Comparison of ENCODE assay signal across 13 mouse cellular contexts in genomic region chr9:20657546-20657945, GRCm38 (mm10). TPM values are rescaled to one million over a fixed set of nuclear protein-coding genes. Genes with fewer than 3 reads are reported as not detected.
DNase-seq lines count a peak whose midpoint lies in the region; ATAC-seq and TF ChIP-seq lines count a peak whose summit lies in the region.
"Had no signal": no experiment of that assay in that cellular context is flagged by ENCODE, and none has a peak within 500 bp of the region (broad histone marks: within the 10 kb centered on the region; RNA-seq: fewer than 3 reads in every experiment).

No protein-coding gene starts in this region.

- no peak overlapping the region for H3K9ac ChIP-seq in heart, embryonic 11.5 days (ENCODE audit: low read depth, low read length)
- H3K9ac ChIP-seq in heart, embryonic 13.5 days, result peak overlapping the region; percentile 15; the same call in 1 of the 2 replicates
- H3K9ac ChIP-seq: embryonic facial prominence, embryonic 13.5 days; forebrain, embryonic 15.5 days had no signal

- no peaks in the 10 kb centered on the region for H3K27me3 ChIP-seq in heart, embryonic 11.5 days (ENCODE audit: control insufficient read depth, insufficient read depth, low read length)
- H3K27me3 ChIP-seq in E14TG2a.4 (ENCODE audit: insufficient read depth, low read length), result no peaks in the 10 kb centered on the region
- H3K27me3 ChIP-seq in heart, embryonic 13.5 days (replicated peaks), result no peaks in the 10 kb centered on the region
- H3K27me3 ChIP-seq: embryonic facial prominence, embryonic 13.5 days; forebrain, embryonic 15.5 days had no signal

- H3K4me3 ChIP-seq in heart, embryonic 11.5 days (ENCODE audit: low read depth, low read length), result no peak overlapping the region
- peak overlapping the region; percentile 21 for H3K4me3 ChIP-seq in E14TG2a.4 (replicated peaks; ENCODE audit: low read length)
- H3K4me3 ChIP-seq in heart, embryonic 13.5 days, result no peak overlapping the region
- H3K4me3 ChIP-seq: embryonic facial prominence, embryonic 13.5 days; forebrain, embryonic 15.5 days; midbrain, embryonic 10.5 days had no signal

- DNase-seq in heart, adult 11 months, result peak; percentile 96
- DNase-seq in adrenal gland, postnatal 25 days, result peak; percentile 58
- no peak for DNase-seq in frontal cortex, postnatal 14 days (ENCODE audit: low spot score in 2 of 2)
- DNase-seq in retina, postnatal 1 day, result no peak
- DNase-seq in right cerebral cortex, postnatal 25 days, result no peak
- DNase-seq: liver had no signal

- peaks cover 22% of the 10 kb centered on the region for H3K36me3 ChIP-seq in heart, embryonic 11.5 days (ENCODE audit: control insufficient read depth, insufficient read depth, low read length)
- peaks cover 96% of the 10 kb centered on the region for H3K36me3 ChIP-seq in E14TG2a.4 (ENCODE audit: insufficient read depth, low read length)
- H3K36me3 ChIP-seq in heart, embryonic 13.5 days, result peaks cover 90% of the 10 kb centered on the region

- no peak overlapping the region for H3K27ac ChIP-seq in heart, embryonic 11.5 days (ENCODE audit: low read depth, low read length)
- H3K27ac ChIP-seq in heart, embryonic 13.5 days (replicated peaks), result peak overlapping the region; percentile 66
- H3K27ac ChIP-seq: embryonic facial prominence, embryonic 13.5 days; forebrain, embryonic 15.5 days; midbrain, embryonic 10.5 days had no signal

- H3K4me1 ChIP-seq in heart, embryonic 11.5 days (ENCODE audit: control insufficient read depth, insufficient read depth, low read length), result 0 out of 2 replicates have a peak, but pooled peaks cover 12% of the 10 kb centered on the region
- H3K4me1 ChIP-seq in E14TG2a.4 (replicated peaks; ENCODE audit: low read depth, low read length), result peaks cover 99% of the 10 kb centered on the region
- peaks cover 44% of the 10 kb centered on the region for H3K4me1 ChIP-seq in heart, embryonic 13.5 days

- H3K9me3 ChIP-seq in heart, embryonic 11.5 days (replicated peaks; ENCODE audit: control insufficient read depth, low read length), result no peaks in the 10 kb centered on the region
- H3K9me3 ChIP-seq in E14TG2a.4 (ENCODE audit: low read length), result no peaks in the 10 kb centered on the region
- H3K9me3 ChIP-seq in heart, embryonic 13.5 days, result no peaks in the 10 kb centered on the region
- H3K9me3 ChIP-seq: embryonic facial prominence, embryonic 13.5 days; forebrain, embryonic 15.5 days; midbrain, embryonic 10.5 days had no signal

- TF ChIP-seq CTCF in E14TG2a.4 (conservative IDR thresholded peaks at IDR 0.05; ENCODE audit: low read length), result no peak

- no peak for ATAC-seq in heart, embryonic 11.5 days (replicated peaks; ENCODE audit: insufficient number of reproducible peaks, low FRiP score, low TSS enrichment)
- no peak for ATAC-seq in heart, embryonic 13.5 days (ENCODE audit: extremely low read depth, insufficient number of reproducible peaks, low FRiP score, low TSS enrichment)
- ATAC-seq: forebrain, embryonic 15.5 days; lung, postnatal 0 days had no signal

- 89% methylated on average over 3 of the region's 3 CpGs for WGBS in heart, embryonic 11.5 days (ENCODE audit: insufficient replicate concordance)
- 52% methylated on average over 3 of the region's 3 CpGs for WGBS in heart, embryonic 13.5 days

- H3K4me2 ChIP-seq in heart, embryonic 11.5 days, result no peak overlapping the region
- H3K4me2 ChIP-seq in heart, embryonic 13.5 days, result no peak overlapping the region
- H3K4me2 ChIP-seq: embryonic facial prominence, embryonic 13.5 days; forebrain, embryonic 15.5 days had no signal

RNA-seq across cellular contexts. Expression of gene Pin1, which starts 5.7 kb away (rescaled TPM):
- 53.1 and 54.6 TPM in 2 replicates for polyA plus RNA-seq in heart, embryonic 11.5 days (2014; fragmentation: Nextera tagmentation; extraction: Ambion mirVana)
- 21.6 and 24.8 TPM in 2 replicates for total RNA-seq in adrenal gland, postnatal 25 days (2021)
- polyA plus RNA-seq in heart, embryonic 13.5 days (2015; fragmentation: Nextera tagmentation; extraction: Ambion mirVana), result 47.5 and 53.1 TPM in 2 replicates

RNA-seq across cellular contexts. Expression of gene Fbxl12, which starts 13.0 kb away (rescaled TPM):
- 12.5 and 13.5 TPM in 2 replicates for polyA plus RNA-seq in heart, embryonic 11.5 days (2014; fragmentation: Nextera tagmentation; extraction: Ambion mirVana)
- 20.5 and 30.0 TPM in 2 replicates for total RNA-seq in adrenal gland, postnatal 25 days (2021)
- polyA plus RNA-seq in heart, embryonic 13.5 days (2015; fragmentation: Nextera tagmentation; extraction: Ambion mirVana), result 14.9 and 15.7 TPM in 2 replicates

RNA-seq across cellular contexts. Expression of gene Ubl5, which starts 14.9 kb away (rescaled TPM):
- 330 and 338 TPM in 2 replicates for polyA plus RNA-seq in heart, embryonic 11.5 days (2014; fragmentation: Nextera tagmentation; extraction: Ambion mirVana)
- 331 and 363 TPM in 2 replicates for total RNA-seq in adrenal gland, postnatal 25 days (2021)
- polyA plus RNA-seq in heart, embryonic 13.5 days (2015; fragmentation: Nextera tagmentation; extraction: Ambion mirVana), result 327 and 367 TPM in 2 replicates

Comparison
In these comparisons a context has a peak if more than half of its experiments do, and no peak if none do; other contexts are left out.
1. DNase-seq: peak in heart, adult 11 months (single experiment) and adrenal gland, postnatal 25 days (single experiment); none in frontal cortex, postnatal 14 days (0 of 2), retina, postnatal 1 day (single experiment) and right cerebral cortex, postnatal 25 days (single experiment).